Mouse (Mus musculus): ENCODE results near the gene Qsox1. TPM values are rescaled to one million over a fixed set of nuclear protein-coding genes. Genes with fewer than 3 reads are reported as not detected.

Qsox1 gene
- total and polyA plus RNA-seq, 3 experiments = 8.4 to 17.1 TPM; not detected in 1

GRCm38 (mm10) chr1:155758711-155759110 is 54.0 kb downstream of the Qsox1 start:
- no peak for TF ChIP-seq TCF12 (IDR thresholded peaks at IDR 0.05; ENCODE audit: low read depth, low read length)
- no peak for TF ChIP-seq CHD1 (IDR thresholded peaks at IDR 0.05; ENCODE audit: low read depth, low read length)
- TF ChIP-seq MXI1 (IDR thresholded peaks at IDR 0.05; ENCODE audit: low read depth, low read length) = no peak
- no peak for TF ChIP-seq POLR2AphosphoS5 (IDR thresholded peaks at IDR 0.05; ENCODE audit: borderline replicate concordance, low read depth, low read length)
- no peak for TF ChIP-seq USF1 (IDR thresholded peaks at IDR 0.05; ENCODE audit: low read depth, low read length)
- no peak for TF ChIP-seq ZC3H11A (IDR thresholded peaks at IDR 0.05; ENCODE audit: low read depth, low read length)
- TF ChIP-seq TAL1 (IDR thresholded peaks at IDR 0.05; ENCODE audit: low read length) = no peak
- no peak for TF ChIP-seq CHD2 (IDR thresholded peaks at IDR 0.05; ENCODE audit: low read length)
- TF ChIP-seq ZKSCAN1 (IDR thresholded peaks at IDR 0.05; ENCODE audit: low read depth, low read length) = no peak
- TF ChIP-seq GABPA (IDR thresholded peaks at IDR 0.05; ENCODE audit: low read depth, low read length) = no peak
- TF ChIP-seq NELFE (IDR thresholded peaks at IDR 0.05; ENCODE audit: low read depth, low read length) = no peak
- TF ChIP-seq KAT2A (conservative IDR thresholded peaks at IDR 0.05; ENCODE audit: low read depth, low read length) = no peak
- no peak for TF ChIP-seq E2F4 (IDR thresholded peaks at IDR 0.05; ENCODE audit: borderline replicate concordance, low read depth, low read length)
- no peak for TF ChIP-seq SMC3 (IDR thresholded peaks at IDR 0.05; ENCODE audit: low read depth, low read length)
- no peak for TF ChIP-seq MYC (IDR thresholded peaks at IDR 0.05; ENCODE audit: low read depth, low read length)
- Histone ChIP-seq H3K4me3 (ENCODE audit: control insufficient read depth in 1 of 2, insufficient read depth in 1 of 2, low read depth in 2 of 2, low read length in 2 of 2) (no peak overlapping the region), H3K79me2 (ENCODE audit: control insufficient read depth, insufficient read depth, low read length, poor library complexity) (no peaks in the 10 kb centered on the region), H3K9me3 (replicated peaks; ENCODE audit: insufficient read depth, low read length) (no peaks in the 10 kb centered on the region), H3K27me3 (ENCODE audit: control insufficient read depth in 1 of 2, insufficient read depth in 2 of 2, low read length in 2 of 2) (no peaks in the 10 kb centered on the region), H3K27ac (ENCODE audit: control insufficient read depth, low read depth, low read length) (no peak overlapping the region), H3K4me1 (ENCODE audit: control insufficient read depth in 1 of 2, insufficient read depth in 2 of 2, low read length in 2 of 2) (no peaks in the 10 kb centered on the region), H3K9ac (ENCODE audit: control insufficient read depth, low read depth, low read length, poor library complexity, severe bottlenecking) (no peak overlapping the region), H3K36me3 (ENCODE audit: control insufficient read depth in 1 of 2, insufficient read depth in 2 of 2, low read length in 2 of 2) (no peaks in the 10 kb centered on the region)
- DNase-seq (ENCODE audit: low read depth, low spot score) = no peak

- Histone ChIP-seq H3K27ac (ENCODE audit: control insufficient read depth, low read depth, low read length) (no peak overlapping the region), H3K36me3 (ENCODE audit: control insufficient read depth in 1 of 2, insufficient read depth in 2 of 2, low read length in 2 of 2) (no peaks in the 10 kb centered on the region), H3K4me1 (ENCODE audit: control insufficient read depth in 1 of 2, insufficient read depth in 2 of 2, low read length in 2 of 2) (no peaks in the 10 kb centered on the region), H3K9me3 (replicated peaks; ENCODE audit: insufficient read depth, low read length) (no peaks in the 10 kb centered on the region), H3K79me2 (ENCODE audit: control insufficient read depth, insufficient read depth, low read length, poor library complexity) (no peaks in the 10 kb centered on the region), H3K27me3 (ENCODE audit: control insufficient read depth in 1 of 2, insufficient read depth in 2 of 2, low read length in 2 of 2) (no peaks in the 10 kb centered on the region), H3K4me3 (ENCODE audit: control insufficient read depth in 1 of 2, insufficient read depth in 1 of 2, low read depth in 2 of 2, low read length in 2 of 2) (no peak overlapping the region), H3K9ac (ENCODE audit: control insufficient read depth, low read depth, low read length, poor library complexity, severe bottlenecking) (no peak overlapping the region)
- DNase-seq (ENCODE audit: low read depth, low spot score) = no peak
- TF ChIP-seq USF1 (IDR thresholded peaks at IDR 0.05; ENCODE audit: low read depth, low read length) (no peak), ZKSCAN1 (IDR thresholded peaks at IDR 0.05; ENCODE audit: low read depth, low read length) (no peak)
Measured at GRCm38 (mm10) chr1:155757621-155758020, 55.1 kb downstream of the Qsox1 start.

- Histone ChIP-seq H3K9ac (ENCODE audit: control insufficient read depth, low read depth, low read length, poor library complexity, severe bottlenecking) (no peak overlapping the region), H3K27ac (ENCODE audit: control insufficient read depth, low read depth, low read length) (no peak overlapping the region), H3K9me3 (replicated peaks; ENCODE audit: insufficient read depth, low read length) (no peaks in the 10 kb centered on the region), H3K4me3 (ENCODE audit: control insufficient read depth in 1 of 2, insufficient read depth in 1 of 2, low read depth in 2 of 2, low read length in 2 of 2) (no peak overlapping the region), H3K36me3 (ENCODE audit: control insufficient read depth in 1 of 2, insufficient read depth in 2 of 2, low read length in 2 of 2) (no peaks in the 10 kb centered on the region), H3K4me1 (ENCODE audit: control insufficient read depth in 1 of 2, insufficient read depth in 2 of 2, low read length in 2 of 2) (no peaks in the 10 kb centered on the region), H3K27me3 (ENCODE audit: control insufficient read depth in 1 of 2, insufficient read depth in 2 of 2, low read length in 2 of 2) (peaks cover 0 to 4% of the 10 kb centered on the region in 2 experiments; a peak in 2 of 4 replicates), H3K79me2 (ENCODE audit: control insufficient read depth, insufficient read depth, low read length, poor library complexity) (no peaks in the 10 kb centered on the region)
- DNase-seq (ENCODE audit: low read depth, low spot score) = no peak
- no peak for TF ChIP-seq USF1 (IDR thresholded peaks at IDR 0.05; ENCODE audit: low read depth, low read length)
- no peak for TF ChIP-seq USF2 (IDR thresholded peaks at IDR 0.05; ENCODE audit: borderline replicate concordance in 1 of 2, insufficient read depth in 1 of 2, low read depth in 1 of 2, low read length in 2 of 2)
Measured at GRCm38 (mm10) chr1:155753411-155753810, 59.3 kb downstream of the Qsox1 start.
